Mouse (Mus musculus) limb, embryonic 12.5 days (tissue): Measurements from ENCODE around the gene Mrap2. TPM values are rescaled to one million over a fixed set of nuclear protein-coding genes. Genes with fewer than 3 reads are reported as not detected.

Source experiments
- ATAC-seq: fragments of 200-750 bp; cut with Nextera tagmentation; 2 replicates; pipeline ENCODE4 v1.8.0; 2017; ENCODE audit warnings: low read depth, moderate TSS enrichment; ENCODE audit not compliant: insufficient number of reproducible peaks, insufficient read depth, low FRiP score, low TSS enrichment
- H3K27ac ChIP-seq: fragments of 300-500 bp; sonication (generic); 2 replicates; pipeline ENCODE4 v1.5.1; 2016; ENCODE audit warnings: mild to moderate bottlenecking, moderate library complexity
- H3K27me3 ChIP-seq: fragments of 300-500 bp; sonication (generic); 2 replicates; pipeline ENCODE4 v1.6.1; 2016; ENCODE audit warnings: mild to moderate bottlenecking, moderate library complexity
- H3K36me3 ChIP-seq: fragments of 300-500 bp; sonication (generic); 2 replicates; pipeline ENCODE4 v1.6.1; 2016; ENCODE audit warnings: mild to moderate bottlenecking, moderate library complexity
- H3K4me1 ChIP-seq: fragments of 300-500 bp; sonication (generic); replicated peaks from 2 replicates; pipeline ENCODE4 v1.6.1; 2016
- H3K4me2 ChIP-seq: fragments of 300-500 bp; sonication (generic); 2 replicates; pipeline ENCODE4 v1.6.1; 2016; ENCODE audit warnings: mild to moderate bottlenecking, moderate library complexity
- H3K4me3 ChIP-seq: fragments of 300-500 bp; sonication (generic); replicated peaks from 2 replicates; pipeline ENCODE4 v1.5.1; 2016; ENCODE audit warnings: mild to moderate bottlenecking
- H3K9ac ChIP-seq: fragments of 300-500 bp; sonication (generic); replicated peaks from 2 replicates; pipeline ENCODE4 v1.6.1; 2016; ENCODE audit warnings: mild to moderate bottlenecking, moderate library complexity
- H3K9me3 ChIP-seq: fragments of 300-500 bp; sonication (generic); 2 replicates; pipeline ENCODE4 v1.6.1; 2016; ENCODE audit warnings: mild to moderate bottlenecking, moderate library complexity
- WGBS: fragments of 180-500 bp; shearing (Covaris S2); methylation state at CpG from one replicate; pipeline ENCODE4 v1.1.7; 2016; 5-methylcytosine and 5-hydroxymethylcytosine counted together
- polyA plus RNA-seq: library from polyadenylated mRNA; unstranded; fragments of >200 nt; fragmentation: Nextera tagmentation; extraction: Ambion mirVana; gene quantifications from 2 replicates; pipeline ENCODE4 v1.2.1, GENCODE M21; 2016

The Mrap2 gene
- polyA plus RNA-seq, 1 experiment from 2014 or later, result 0.14 TPM

- ATAC-seq, result no peak
- 2% methylated on average over 15 of the region's 15 CpGs for WGBS
- H3K9ac ChIP-seq, result no peak overlapping the region
- H3K4me2 ChIP-seq, result peak overlapping the region; percentile 63
- no peaks in the 10 kb centered on the region for H3K36me3 ChIP-seq
- H3K9me3 ChIP-seq, result no peaks in the 10 kb centered on the region
- peaks cover 12% of the 10 kb centered on the region for H3K4me1 ChIP-seq
- H3K27me3 ChIP-seq, result peaks cover 40% of the 10 kb centered on the region
- H3K27ac ChIP-seq, result no peak overlapping the region
- H3K4me3 ChIP-seq, result peak overlapping the region; percentile 37
Observed at GRCm38 (mm10) chr9:87145180-87145579, 1.1 kb downstream of the Mrap2 start.

- 25% methylated on average over 11 of the region's 11 CpGs for WGBS
- no peak overlapping the region for H3K4me3 ChIP-seq
Observed at GRCm38 (mm10) chr9:87145671-87146070, 1.6 kb downstream of the Mrap2 start.

GRCm38 (mm10) chr9:87146400-87146799 is 2.3 kb downstream of the Mrap2 start:
- peaks cover 12% of the 10 kb centered on the region for H3K4me1 ChIP-seq
- no peak overlapping the region for H3K27ac ChIP-seq
- H3K9me3 ChIP-seq, result no peaks in the 10 kb centered on the region
- 93% methylated on average over 4 of the region's 4 CpGs for WGBS
- no peak for ATAC-seq
- no peak overlapping the region for H3K4me2 ChIP-seq
- H3K36me3 ChIP-seq, result no peaks in the 10 kb centered on the region
- no peak overlapping the region for H3K9ac ChIP-seq
- H3K27me3 ChIP-seq, result peaks cover 40% of the 10 kb centered on the region
- no peak overlapping the region for H3K4me3 ChIP-seq

More at GRCm38 (mm10) chr9:87145671-87146070, 1.6 kb downstream of the Mrap2 start:
- Histone ChIP-seq H3K36me3 (no peaks in the 10 kb centered on the region), H3K9me3 (no peaks in the 10 kb centered on the region), H3K27ac (no peak overlapping the region), H3K27me3 (peaks cover 40% of the 10 kb centered on the region), H3K4me1 (peaks cover 12% of the 10 kb centered on the region), H3K9ac (no peak overlapping the region), H3K4me2 (no peak overlapping the region)
- no peak for ATAC-seq

GRCm38 (mm10) chr9:87147927-87148326 is 3.8 kb downstream of the Mrap2 start:
- Histone ChIP-seq H3K27me3 (peaks cover 40% of the 10 kb centered on the region), H3K9ac (no peak overlapping the region), H3K36me3 (no peaks in the 10 kb centered on the region), H3K4me3 (no peak overlapping the region), H3K9me3 (no peaks in the 10 kb centered on the region), H3K4me1 (peaks cover 12% of the 10 kb centered on the region), H3K27ac (no peak overlapping the region), H3K4me2 (no peak overlapping the region)
- WGBS, result 77% methylated on average over 2 of the region's 2 CpGs
- ATAC-seq, result no peak

- Histone ChIP-seq H3K9me3 (no peaks in the 10 kb centered on the region), H3K9ac (no peak overlapping the region), H3K4me2 (no peak overlapping the region), H3K4me1 (no peaks in the 10 kb centered on the region), H3K27me3 (no peaks in the 10 kb centered on the region), H3K27ac (no peak overlapping the region), H3K36me3 (no peaks in the 10 kb centered on the region), H3K4me3 (no peak overlapping the region)
- 100% methylated on average over 1 of the region's 1 CpGs for WGBS
- no peak for ATAC-seq
Observed at GRCm38 (mm10) chr9:87152641-87153325, 8.7 kb downstream of the Mrap2 start.

DNA sequence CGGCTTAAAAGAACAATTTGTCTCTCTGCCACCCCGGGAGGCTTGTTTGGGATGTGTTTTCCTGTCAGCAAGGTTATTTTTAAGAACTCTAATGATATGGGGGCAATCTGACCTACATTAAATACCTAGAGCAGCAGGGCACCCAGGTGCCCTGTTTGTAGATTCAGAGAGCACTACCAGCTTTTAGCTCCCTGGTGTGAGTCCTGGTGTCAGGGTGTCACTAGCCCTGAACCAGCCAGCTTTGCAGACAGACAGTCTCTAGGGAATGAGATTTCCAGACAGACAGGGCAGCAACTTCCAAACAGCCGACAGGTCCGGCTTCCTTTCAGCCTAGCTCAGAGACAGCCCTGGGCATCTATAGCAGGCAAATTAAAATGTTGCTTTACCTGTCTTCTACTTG is 18.5 kb downstream of the Mrap2 start:
- Histone ChIP-seq H3K4me2 (no peak overlapping the region), H3K36me3 (no peaks in the 10 kb centered on the region), H3K4me1 (no peaks in the 10 kb centered on the region; the same call in 1 of the 2 replicates), H3K9me3 (no peaks in the 10 kb centered on the region), H3K9ac (no peak overlapping the region), H3K4me3 (no peak overlapping the region), H3K27me3 (no peaks in the 10 kb centered on the region), H3K27ac (no peak overlapping the region)
- ATAC-seq, result no peak
- WGBS, result 70% methylated on average over 4 of the region's 4 CpGs

- H3K9me3 ChIP-seq, result no peaks in the 10 kb centered on the region
- H3K4me2 ChIP-seq, result no peak overlapping the region
- H3K27me3 ChIP-seq, result no peaks in the 10 kb centered on the region
- H3K4me1 ChIP-seq, result no peaks in the 10 kb centered on the region; the same call in 1 of the 2 replicates
- no peak for ATAC-seq
- no peak overlapping the region for H3K4me3 ChIP-seq
- H3K27ac ChIP-seq, result no peak overlapping the region
- 70% methylated on average over 9 of the region's 9 CpGs for WGBS
- no peak overlapping the region for H3K9ac ChIP-seq
- H3K36me3 ChIP-seq, result no peaks in the 10 kb centered on the region
Observed at GRCm38 (mm10) chr9:87167001-87167830, 23.1 kb downstream of the Mrap2 start.

DNA sequence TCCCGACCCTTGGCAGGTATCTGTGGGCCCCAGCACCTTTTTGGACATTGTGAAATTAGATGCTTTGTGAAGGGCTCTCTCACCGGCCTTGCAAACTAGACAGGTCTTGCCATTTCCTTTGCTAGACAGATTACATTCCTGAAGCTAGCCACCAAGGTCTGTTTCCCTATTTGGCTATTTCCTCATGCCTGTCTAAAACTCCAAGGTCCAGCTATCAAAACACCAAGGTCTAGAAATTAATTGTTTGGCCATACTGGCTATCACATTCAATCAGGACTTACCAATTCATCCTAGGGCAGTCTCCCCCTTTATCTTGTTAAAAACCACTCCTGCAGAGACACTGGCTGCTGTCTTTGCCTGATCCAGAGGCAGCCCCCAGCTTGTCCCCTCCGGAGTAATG is 23.9 kb downstream of the Mrap2 start:
- Histone ChIP-seq H3K4me3 (no peak overlapping the region), H3K4me1 (no peaks in the 10 kb centered on the region; the same call in 1 of the 2 replicates), H3K9me3 (no peaks in the 10 kb centered on the region), H3K27me3 (no peaks in the 10 kb centered on the region), H3K4me2 (no peak overlapping the region), H3K9ac (no peak overlapping the region), H3K36me3 (no peaks in the 10 kb centered on the region), H3K27ac (no peak overlapping the region)
- no peak for ATAC-seq
- WGBS, result 74% methylated on average over 3 of the region's 3 CpGs

- H3K4me2 ChIP-seq, result no peak overlapping the region
- no peak overlapping the region for H3K4me3 ChIP-seq
- no peaks in the 10 kb centered on the region for H3K27me3 ChIP-seq
- no peaks in the 10 kb centered on the region for H3K36me3 ChIP-seq
- no peak for ATAC-seq
- no peak overlapping the region for H3K9ac ChIP-seq
- no peaks in the 10 kb centered on the region; the same call in 1 of the 2 replicates for H3K4me1 ChIP-seq
- WGBS, result 89% methylated on average over 12 of the region's 12 CpGs
- no peak overlapping the region for H3K27ac ChIP-seq
- H3K9me3 ChIP-seq, result no peaks in the 10 kb centered on the region
Observed at GRCm38 (mm10) chr9:87169144-87169543, 25.0 kb downstream of the Mrap2 start.

GRCm38 (mm10) chr9:87170891-87171290 is 26.8 kb downstream of the Mrap2 start:
- Histone ChIP-seq H3K27ac (no peak overlapping the region), H3K4me1 (no peaks in the 10 kb centered on the region), H3K9me3 (no peaks in the 10 kb centered on the region), H3K36me3 (no peaks in the 10 kb centered on the region), H3K27me3 (no peaks in the 10 kb centered on the region), H3K9ac (no peak overlapping the region), H3K4me2 (no peak overlapping the region), H3K4me3 (no peak overlapping the region)
- no peak for ATAC-seq
- WGBS, result 75% methylated on average over 3 of the region's 3 CpGs

DNA sequence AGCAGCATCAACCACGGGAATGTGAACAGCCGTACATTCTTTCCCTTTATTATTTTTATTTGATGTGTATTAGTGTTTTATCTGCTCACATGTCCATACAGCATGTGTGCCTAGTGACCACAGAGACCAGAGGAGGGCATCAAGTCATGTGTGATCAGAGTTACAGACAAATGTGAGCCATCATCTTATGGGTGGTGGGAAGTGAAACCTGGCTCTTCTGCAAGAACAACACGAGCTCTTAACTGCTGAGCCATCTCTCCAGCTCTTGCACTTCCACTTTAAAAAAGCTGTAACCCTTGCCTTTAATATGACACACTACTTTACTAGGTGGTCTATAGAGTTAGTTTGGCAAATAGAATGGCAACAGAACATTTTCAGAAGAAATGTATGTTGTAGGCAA is 27.4 kb downstream of the Mrap2 start:
- H3K4me2 ChIP-seq, result no peak overlapping the region

More for the DNA sequence above, 27.4 kb downstream of the Mrap2 start:
- no peaks in the 10 kb centered on the region for H3K27me3 ChIP-seq
- H3K9me3 ChIP-seq, result no peaks in the 10 kb centered on the region
- H3K9ac ChIP-seq, result no peak overlapping the region
- no peak overlapping the region for H3K4me3 ChIP-seq
- H3K36me3 ChIP-seq, result no peaks in the 10 kb centered on the region
- no peak for ATAC-seq
- WGBS, result 87% methylated on average over 3 of the region's 3 CpGs
- H3K4me1 ChIP-seq, result no peaks in the 10 kb centered on the region
- no peak overlapping the region for H3K27ac ChIP-seq
